Comparison of ENCODE assay signal across 7 mouse cellular contexts in genomic region chr16:36069819-36070575, GRCm38 (mm10). TPM values are rescaled to one million over a fixed set of nuclear protein-coding genes. Genes with fewer than 3 reads are reported as not detected.
A peak's percentile ranks its signal among the peaks of the same experiment; 100 is the strongest.
DNase-seq lines count a peak whose midpoint lies in the region; ATAC-seq and TF ChIP-seq lines count a peak whose summit lies in the region.

No protein-coding gene starts in this region.

- H3K27ac ChIP-seq in lung, postnatal 0 days (ENCODE audit: low read length): peak overlapping the region; percentile 14; the same call in 1 of the 2 replicates
- H3K27ac ChIP-seq in embryonic facial prominence, embryonic 14.5 days (replicated peaks; ENCODE audit: low read depth, low read length): no peak overlapping the region
- H3K27ac ChIP-seq in limb, embryonic 12.5 days: no peak overlapping the region
- peak overlapping the region; percentile 36; the same call in 1 of the 2 replicates for H3K27ac ChIP-seq in stomach, postnatal 0 days (replicated peaks)

- DNase-seq in lung, postnatal 0 days (ENCODE audit: low spot score): peak; percentile 51
- DNase-seq in lung, postnatal 25 days (ENCODE audit: low spot score): no peak
- peak; percentile 33 for DNase-seq in embryonic facial prominence, embryonic 14.5 days (ENCODE audit: low spot score)
- no peak for DNase-seq in stomach, postnatal 0 days (ENCODE audit: low spot score)
- DNase-seq in testis, postnatal 14 days (ENCODE audit: low spot score): no peak
- DNase-seq in ovary, postnatal 10 days (ENCODE audit: low spot score): no peak

- H3K9ac ChIP-seq in lung, postnatal 0 days (replicated peaks; ENCODE audit: low read depth): peak overlapping the region; percentile 76; the same call in 1 of the 2 replicates
- peak overlapping the region; percentile 92 for H3K9ac ChIP-seq in embryonic facial prominence, embryonic 14.5 days (ENCODE audit: low read depth, low read length)
- H3K9ac ChIP-seq in limb, embryonic 12.5 days (replicated peaks): peak overlapping the region; percentile 86
- peak overlapping the region; percentile 85 for H3K9ac ChIP-seq in stomach, postnatal 0 days (ENCODE audit: low read length)

- ATAC-seq in lung, postnatal 0 days: no peak
- no peak for ATAC-seq in embryonic facial prominence, embryonic 14.5 days (ENCODE audit: low read depth)
- ATAC-seq in limb, embryonic 12.5 days (ENCODE audit: insufficient number of reproducible peaks, insufficient read depth, low FRiP score, low TSS enrichment, low read depth): no peak
- ATAC-seq in stomach, postnatal 0 days (ENCODE audit: low FRiP score, low TSS enrichment): no peak

- WGBS in lung, postnatal 0 days: 25% methylated on average over 9 of the region's 9 CpGs
- WGBS in embryonic facial prominence, embryonic 14.5 days: 29% methylated on average over 9 of the region's 9 CpGs
- 32% methylated on average over 9 of the region's 9 CpGs for WGBS in limb, embryonic 12.5 days
- WGBS in stomach, postnatal 0 days: 20% methylated on average over 9 of the region's 9 CpGs

- H3K4me1 ChIP-seq in lung, postnatal 0 days (ENCODE audit: insufficient read depth, low read depth, low read length): peaks cover 3% of the 10 kb centered on the region; the same call in 1 of the 2 replicates
- peaks cover 11% of the 10 kb centered on the region for H3K4me1 ChIP-seq in embryonic facial prominence, embryonic 14.5 days (ENCODE audit: control insufficient read depth, insufficient read depth, low read length)
- peaks cover 33% of the 10 kb centered on the region for H3K4me1 ChIP-seq in limb, embryonic 12.5 days (replicated peaks)
- no peaks in the 10 kb centered on the region for H3K4me1 ChIP-seq in stomach, postnatal 0 days (replicated peaks; ENCODE audit: control insufficient read depth, insufficient read depth)

- peak overlapping the region; percentile 87; the same call in 1 of the 2 replicates for H3K4me2 ChIP-seq in lung, postnatal 0 days (replicated peaks; ENCODE audit: low read depth, low read length)
- peak overlapping the region; percentile 82 for H3K4me2 ChIP-seq in embryonic facial prominence, embryonic 14.5 days (ENCODE audit: low read depth, low read length)
- H3K4me2 ChIP-seq in limb, embryonic 12.5 days: peak overlapping the region; percentile 54
- peak overlapping the region; percentile 84 for H3K4me2 ChIP-seq in stomach, postnatal 0 days (replicated peaks; ENCODE audit: low read depth)

- H3K36me3 ChIP-seq in lung, postnatal 0 days (ENCODE audit: insufficient read depth, low read length): no peaks in the 10 kb centered on the region
- peaks cover 17% of the 10 kb centered on the region; the same call in 1 of the 2 replicates for H3K36me3 ChIP-seq in embryonic facial prominence, embryonic 14.5 days (ENCODE audit: control insufficient read depth, insufficient read depth, low read length)
- H3K36me3 ChIP-seq in limb, embryonic 12.5 days: 0 out of 2 replicates have a peak, but pooled peaks cover 8% of the 10 kb centered on the region
- no peaks in the 10 kb centered on the region for H3K36me3 ChIP-seq in stomach, postnatal 0 days (ENCODE audit: control insufficient read depth, insufficient read depth, low read length)

- no peaks in the 10 kb centered on the region for H3K9me3 ChIP-seq in lung, postnatal 0 days (ENCODE audit: low read length)
- H3K9me3 ChIP-seq in embryonic facial prominence, embryonic 14.5 days (ENCODE audit: control insufficient read depth, low read length): no peaks in the 10 kb centered on the region
- H3K9me3 ChIP-seq in limb, embryonic 12.5 days: no peaks in the 10 kb centered on the region
- H3K9me3 ChIP-seq in stomach, postnatal 0 days (ENCODE audit: control insufficient read depth, low read length): no peaks in the 10 kb centered on the region

- TF ChIP-seq CTCF in lung, postnatal 0 days (IDR thresholded peaks at IDR 0.05): peak; percentile 27; the same call in 1 of the 2 replicates
- peak; percentile 48 for TF ChIP-seq CTCF in stomach, postnatal 0 days (IDR thresholded peaks at IDR 0.05; ENCODE audit: low read depth)

- TF ChIP-seq EP300 in lung, postnatal 0 days (IDR thresholded peaks at IDR 0.05): no peak; the same call in 1 of the 2 replicates
- no peak for TF ChIP-seq EP300 in stomach, postnatal 0 days (optimal IDR thresholded peaks at IDR 0.05)

- peak overlapping the region; percentile 75 for H3K4me3 ChIP-seq in lung, postnatal 0 days (ENCODE audit: low read depth, low read length)
- H3K4me3 ChIP-seq in embryonic facial prominence, embryonic 14.5 days (ENCODE audit: low read depth, low read length): peak overlapping the region; percentile 85
- peak overlapping the region; percentile 76 for H3K4me3 ChIP-seq in limb, embryonic 12.5 days (replicated peaks)
- H3K4me3 ChIP-seq in stomach, postnatal 0 days (ENCODE audit: low read depth, low read length): peak overlapping the region; percentile 75

- no peaks in the 10 kb centered on the region for H3K27me3 ChIP-seq in lung, postnatal 0 days (replicated peaks; ENCODE audit: insufficient read depth, low read length)
- no peaks in the 10 kb centered on the region for H3K27me3 ChIP-seq in embryonic facial prominence, embryonic 14.5 days (replicated peaks; ENCODE audit: control insufficient read depth, insufficient read depth, low read length)
- no peaks in the 10 kb centered on the region for H3K27me3 ChIP-seq in limb, embryonic 12.5 days
- H3K27me3 ChIP-seq in stomach, postnatal 0 days (ENCODE audit: control insufficient read depth, insufficient read depth, low read length): no peaks in the 10 kb centered on the region

RNA-seq across cellular contexts. Expression of gene Fam162a, which starts 1.4 kb away (rescaled TPM):
- 213 and 234 TPM in 2 replicates for polyA plus RNA-seq in lung, postnatal 0 days (2015; fragmentation: Nextera tagmentation; extraction: Ambion mirVana)
- 378 and 432 TPM in 2 replicates for polyA plus RNA-seq in embryonic facial prominence, embryonic 14.5 days (2014; fragmentation: Nextera tagmentation; extraction: Ambion mirVana)
- 340 and 357 TPM in 2 replicates for polyA plus RNA-seq in limb, embryonic 12.5 days (2016; fragmentation: Nextera tagmentation; extraction: Ambion mirVana)
- polyA plus RNA-seq in stomach, postnatal 0 days (2015; fragmentation: Nextera tagmentation; extraction: Ambion mirVana): 416 and 424 TPM in 2 replicates

RNA-seq across cellular contexts. Expression of gene Ccdc58, which starts 1.5 kb away (rescaled TPM):
- 33.8 and 36.4 TPM in 2 replicates for polyA plus RNA-seq in lung, postnatal 0 days (2015; fragmentation: Nextera tagmentation; extraction: Ambion mirVana)
- polyA plus RNA-seq in embryonic facial prominence, embryonic 14.5 days (2014; fragmentation: Nextera tagmentation; extraction: Ambion mirVana): 68.9 and 69.6 TPM in 2 replicates
- polyA plus RNA-seq in limb, embryonic 12.5 days (2016; fragmentation: Nextera tagmentation; extraction: Ambion mirVana): 100 and 108 TPM in 2 replicates
- polyA plus RNA-seq in stomach, postnatal 0 days (2015; fragmentation: Nextera tagmentation; extraction: Ambion mirVana): 49.8 and 52.1 TPM in 2 replicates

RNA-seq across cellular contexts. Expression of gene Wdr5b, which starts 29.0 kb away (rescaled TPM):
- 5.4 and 5.8 TPM in 2 replicates for polyA plus RNA-seq in lung, postnatal 0 days (2015; fragmentation: Nextera tagmentation; extraction: Ambion mirVana)
- 9.7 and 12.2 TPM in 2 replicates for polyA plus RNA-seq in embryonic facial prominence, embryonic 14.5 days (2014; fragmentation: Nextera tagmentation; extraction: Ambion mirVana)
- polyA plus RNA-seq in limb, embryonic 12.5 days (2016; fragmentation: Nextera tagmentation; extraction: Ambion mirVana): 11.3 and 11.6 TPM in 2 replicates
- 5.1 TPM in 2 replicates for polyA plus RNA-seq in stomach, postnatal 0 days (2015; fragmentation: Nextera tagmentation; extraction: Ambion mirVana)

Comparison
In these comparisons a context has a peak if more than half of its experiments do, and no peak if none do; other contexts are left out.
1. DNase-seq: peak in lung, postnatal 0 days (single experiment) and embryonic facial prominence, embryonic 14.5 days (single experiment); none in lung, postnatal 25 days (single experiment), stomach, postnatal 0 days (single experiment), testis, postnatal 14 days (single experiment) and ovary, postnatal 10 days (single experiment).
2. H3K27ac ChIP-seq: peak in lung, postnatal 0 days (single experiment) and stomach, postnatal 0 days (single experiment); none in embryonic facial prominence, embryonic 14.5 days (single experiment) and limb, embryonic 12.5 days (single experiment).
3. Peak in every context shown above with its lines, with median percentiles within 50 percentile points of each other: H3K4me2 ChIP-seq, H3K4me3 ChIP-seq and H3K9ac ChIP-seq.